Mouse (Mus musculus) midbrain, embryonic 13.5 days (tissue): ENCODE data around the gene Tchp. TPM values are rescaled to one million over a fixed set of nuclear protein-coding genes. Genes with fewer than 3 reads are reported as not detected.
A peak's percentile ranks its signal among the peaks of the same experiment; 100 is the strongest.

Experiments used
- ATAC-seq: fragments of 200-750 bp; cut with Nextera tagmentation; 2 replicates; pipeline ENCODE4 v1.8.0; 2017; ENCODE audit warnings: mild to moderate bottlenecking, moderate TSS enrichment, moderate library complexity
- H3K27ac ChIP-seq: fragments of 300-500 bp; sonication (generic); 2 replicates; pipeline ENCODE4 v1.5.1; 2015; ENCODE audit warnings: inconsistent platforms, mild to moderate bottlenecking, moderate library complexity
- H3K27me3 ChIP-seq: fragments of 300-500 bp; sonication (generic); 2 replicates; pipeline ENCODE4 v1.6.1; 2015; ENCODE audit warnings: mild to moderate bottlenecking, inconsistent platforms
- H3K36me3 ChIP-seq: fragments of 300-500 bp; sonication (generic); 2 replicates; pipeline ENCODE4 v1.6.1; 2015; ENCODE audit warnings: mild to moderate bottlenecking, inconsistent platforms
- H3K4me1 ChIP-seq: fragments of 300-500 bp; sonication (generic); replicated peaks from 2 replicates; pipeline ENCODE4 v1.6.1; 2015; ENCODE audit warnings: inconsistent platforms
- H3K4me2 ChIP-seq: fragments of 300-500 bp; sonication (generic); replicated peaks from 2 replicates; pipeline ENCODE4 v1.6.1; 2015; ENCODE audit warnings: moderate library complexity, mild to moderate bottlenecking, inconsistent platforms
- H3K4me3 ChIP-seq: fragments of 300-500 bp; sonication (generic); replicated peaks from 2 replicates; pipeline ENCODE4 v1.5.1; 2015; ENCODE audit warnings: mild to moderate bottlenecking, inconsistent platforms
- H3K9ac ChIP-seq: fragments of 300-500 bp; sonication (generic); replicated peaks from 2 replicates; pipeline ENCODE4 v1.6.1; 2015; ENCODE audit warnings: mild to moderate bottlenecking, inconsistent platforms
- H3K9me3 ChIP-seq: fragments of 300-500 bp; sonication (generic); 2 replicates; pipeline ENCODE4 v1.6.1; 2016; ENCODE audit warnings: mild to moderate bottlenecking, inconsistent platforms
- WGBS: fragments of 180-500 bp; shearing (Covaris S2); methylation state at CpG from one replicate; pipeline ENCODE4 v1.1.7; 2015; 5-methylcytosine and 5-hydroxymethylcytosine counted together
- microRNA-seq: library from miRNA; unstranded; fragments of <30 nt; microRNA quantifications from one replicate; pipeline ENCODE4, GENCODE M21; 2016
- polyA plus RNA-seq: library from polyadenylated mRNA; unstranded; fragments of >200 nt; fragmentation: Nextera tagmentation; extraction: Ambion mirVana; gene quantifications from 2 replicates; pipeline ENCODE4 v1.2.1, GENCODE M21; 2015

The Tchp gene
- polyA plus RNA-seq, 1 experiment from 2014 or later = 19.7 TPM

DNA sequence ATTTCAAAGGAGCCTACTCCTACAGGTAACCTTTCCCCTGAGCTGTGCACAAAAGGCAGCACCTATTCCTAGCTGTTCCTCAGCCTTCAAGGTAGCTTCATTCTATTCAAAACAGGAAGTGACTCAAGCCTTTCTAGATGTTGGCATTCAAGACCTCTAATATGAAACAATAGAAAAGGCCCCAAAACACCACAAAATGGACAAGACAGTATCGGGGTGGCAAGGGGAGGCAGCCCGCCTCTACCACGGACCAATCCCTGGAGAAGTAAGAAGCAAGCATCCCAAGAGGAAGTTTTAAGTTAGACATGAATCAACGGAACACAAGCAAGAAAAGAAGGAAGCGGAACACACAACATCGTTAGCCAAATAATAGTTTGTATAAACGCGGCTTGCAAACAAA, 64.2 kb downstream of the Tchp start:
- Histone ChIP-seq H3K4me1 (peaks cover 43% of the 10 kb centered on the region), H3K27me3 (no peaks in the 10 kb centered on the region), H3K9ac (0 out of 2 replicates have a peak overlapping the region, but pooled peaks have one; percentile 23), H3K9me3 (no peaks in the 10 kb centered on the region), H3K4me3 (peak overlapping the region; percentile 99), H3K27ac (no peak overlapping the region), H3K36me3 (no peaks in the 10 kb centered on the region), H3K4me2 (peak overlapping the region; percentile 91)
- 78% methylated on average over 8 of the region's 8 CpGs for WGBS
- no peak for ATAC-seq

Small RNA genes lying within 50 kb of the gene (microRNA-seq; reads per million reads assigned to microRNA genes)
- gene Mir7028 = not detected

Other genes starting within 250 kb of the Tchp start
- 5.1 and 6.1 TPM in 2 replicates for gene Fam222a, start 139.7 kb upstream of the Tchp start, polyA plus RNA-seq
- gene Trpv4, start 49.3 kb upstream of the Tchp start, polyA plus RNA-seq = 0.39 and 0.46 TPM in 2 replicates
- 41.1 and 43.2 TPM in 2 replicates for gene Gltp, start 16.8 kb upstream of the Tchp start, polyA plus RNA-seq
- 34.9 and 48.3 TPM in 2 replicates for gene Ankrd13a, start 66.9 kb downstream of the Tchp start, polyA plus RNA-seq
- gene Git2, start 67.8 kb downstream of the Tchp start, polyA plus RNA-seq = 41.5 and 49.8 TPM in 2 replicates
- 225 and 235 TPM in 2 replicates for gene 1500011B03Rik, start 115.7 kb downstream of the Tchp start, polyA plus RNA-seq
- gene 4930519G04Rik, start 145.9 kb downstream of the Tchp start, polyA plus RNA-seq = not detected in 2 replicates
- gene Gm9936, start 150.9 kb downstream of the Tchp start, polyA plus RNA-seq = 1.3 and 1.7 TPM in 2 replicates
- 2.1 and 2.2 TPM in 2 replicates for gene Oasl2, start 189.2 kb downstream of the Tchp start, polyA plus RNA-seq
- gene Oasl1, start 215.5 kb downstream of the Tchp start, polyA plus RNA-seq = 0.28 TPM in 1 of 2 replicates, not detected in the other
- gene 2210016L21Rik, start 234.4 kb downstream of the Tchp start, polyA plus RNA-seq = 87.9 and 91.5 TPM in 2 replicates